Mouse (Mus musculus) heart, postnatal 0 days (tissue): Measurements from ENCODE around the gene Thrsp. TPM values are rescaled to one million over a fixed set of nuclear protein-coding genes. Genes with fewer than 3 reads are reported as not detected.

Experiments used
- ATAC-seq: fragments of 200-750 bp; cut with Nextera tagmentation; 2 replicates; pipeline ENCODE4 v1.8.0; 2017; ENCODE audit warnings: low read depth, moderate number of reproducible peaks, moderate library complexity; ENCODE audit not compliant: insufficient read depth
- DNase-seq: peaks from one replicate; pipeline ENCODE4 v3.0.0-alpha.2; 2016; ENCODE audit warnings: low spot score
- H3K27ac ChIP-seq: fragments of 300-500 bp; sonication (generic); 2 replicates; pipeline ENCODE4 v1.5.1; 2014; ENCODE audit warnings: low read depth, mild to moderate bottlenecking
- H3K27me3 ChIP-seq: fragments of 300-500 bp; sonication (generic); 2 replicates; pipeline ENCODE4 v1.6.1; 2014; ENCODE audit warnings: low read length, mixed read lengths; ENCODE audit not compliant: control insufficient read depth, insufficient read depth
- H3K36me3 ChIP-seq: fragments of 300-500 bp; sonication (generic); replicated peaks from 2 replicates; pipeline ENCODE4 v1.6.1; 2014; ENCODE audit warnings: low read length, mixed read lengths; ENCODE audit not compliant: control insufficient read depth, insufficient read depth
- H3K4me1 ChIP-seq: fragments of 300-500 bp; sonication (generic); 2 replicates; pipeline ENCODE4 v1.6.1; 2014; ENCODE audit warnings: antibody characterized with exemption; ENCODE audit not compliant: control insufficient read depth, insufficient read depth
- H3K4me2 ChIP-seq: fragments of 300-500 bp; sonication (generic); 2 replicates; pipeline ENCODE4 v1.6.1; 2014; ENCODE audit warnings: low read depth, mild to moderate bottlenecking, low read length, moderate library complexity
- H3K4me3 ChIP-seq: fragments of 300-500 bp; sonication (generic); 2 replicates; pipeline ENCODE4 v1.5.1; 2014; ENCODE audit warnings: low read depth, low read length
- H3K9ac ChIP-seq: fragments of 300-500 bp; sonication (generic); replicated peaks from 2 replicates; pipeline ENCODE4 v1.6.1; 2014; ENCODE audit warnings: low read depth, low read length, mixed read lengths
- H3K9me3 ChIP-seq: fragments of 300-500 bp; sonication (generic); replicated peaks from 2 replicates; pipeline ENCODE4 v1.6.1; 2016; ENCODE audit warnings: low read length; ENCODE audit not compliant: control insufficient read depth
- CTCF ChIP-seq: IDR thresholded peaks from 2 replicates; pipeline ENCODE4 v1.5.1; 2016; ENCODE audit warnings: antibody characterized with exemption, control low read depth, low read depth
- EP300 ChIP-seq: IDR thresholded peaks from 2 replicates; pipeline ENCODE4 v1.6.1; 2016; ENCODE audit warnings: antibody characterized with exemption, low read depth
- WGBS: fragments of 180-500 bp; shearing (Covaris S2); extraction: QIAGEN DNeasy Blood & Tissue Kit; methylation state at CpG from one replicate; pipeline ENCODE4 v1.1.7; 2014; 5-methylcytosine and 5-hydroxymethylcytosine counted together
- polyA plus RNA-seq: library from polyadenylated mRNA; unstranded; fragments of >200 nt; fragmentation: Nextera tagmentation; extraction: Ambion mirVana; gene quantifications from 2 replicates; pipeline ENCODE4 v1.2.1, GENCODE M21; 2015
- total RNA-seq: library from RNA; depleted of rRNA; stranded (reverse); fragments of >200 nt; gene quantifications from 2 replicates; pipeline ENCODE4 v1.2.3, GENCODE M21; 2014; ENCODE audit warnings: low replicate concordance; rRNA removed

The Thrsp gene
- total and polyA plus RNA-seq, 2 experiments from 2014 or later = 1.0 to 3.9 TPM

DNA sequence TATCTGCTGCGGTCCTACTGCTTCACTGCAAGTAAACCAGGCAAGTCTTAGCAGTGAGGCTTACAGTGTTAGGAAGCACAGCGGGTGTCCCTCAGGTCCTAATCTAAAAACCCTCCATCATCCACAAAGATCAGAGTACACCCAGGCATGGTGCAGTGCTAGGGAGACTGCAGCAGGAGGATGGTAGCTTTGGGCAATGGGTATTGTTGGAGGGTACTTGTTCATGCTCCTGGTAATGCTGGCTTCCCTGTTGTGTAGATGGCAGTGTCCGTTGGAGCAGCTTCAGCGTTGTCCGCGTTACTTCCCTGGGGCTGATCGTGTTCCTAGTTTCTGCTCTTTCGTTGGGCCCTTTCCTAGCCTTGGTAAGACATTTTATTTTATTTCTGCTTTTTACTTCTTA is 34.9 kb downstream of the Thrsp start:
- H3K36me3 ChIP-seq = peaks cover 83% of the 10 kb centered on the region
- DNase-seq (no peak), ATAC-seq (no peak)

DNA sequence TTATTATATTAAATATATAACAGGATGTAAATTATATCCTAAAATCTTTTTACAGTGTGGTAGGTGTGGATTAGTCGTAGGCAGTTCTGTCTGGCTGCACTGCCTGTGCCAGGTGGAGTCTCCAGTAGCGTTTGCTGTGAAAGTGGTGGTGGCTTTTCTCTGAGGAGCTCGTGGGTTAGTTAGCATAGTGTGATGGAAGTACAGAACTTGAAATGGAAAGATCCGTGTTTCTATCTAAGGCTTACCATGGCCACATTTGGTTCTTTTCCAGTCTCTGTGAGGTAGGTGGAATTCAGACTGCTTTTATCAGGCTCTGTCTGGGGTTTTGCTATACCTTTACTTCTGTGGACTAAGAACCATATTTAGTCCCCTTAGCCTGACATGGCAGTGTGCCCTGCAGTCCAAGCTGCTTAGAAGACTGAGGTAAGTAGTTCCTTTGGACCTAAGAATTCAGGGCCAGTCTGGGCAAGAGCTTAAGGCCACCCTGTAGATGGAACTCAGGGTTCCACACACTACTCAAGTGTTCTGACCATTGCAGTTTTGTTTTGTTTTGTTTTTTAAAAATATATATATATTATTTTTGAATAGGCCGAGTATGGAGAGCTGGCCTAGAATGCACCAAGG is 36.9 kb downstream of the Thrsp start:
- 96% methylated on average over 5 of the region's 5 CpGs for WGBS
- H3K9ac ChIP-seq = no peak overlapping the region
- ATAC-seq (no peak), DNase-seq (no peak)
- TF ChIP-seq CTCF (no peak), EP300 (no peak)
- H3K27me3 ChIP-seq = no peaks in the 10 kb centered on the region
- H3K4me1 ChIP-seq = no peaks in the 10 kb centered on the region
- H3K4me3 ChIP-seq = no peak overlapping the region
- no peak overlapping the region for H3K4me2 ChIP-seq
- H3K36me3 ChIP-seq = peaks cover 67% of the 10 kb centered on the region
- H3K9me3 ChIP-seq = no peaks in the 10 kb centered on the region
- no peak overlapping the region for H3K27ac ChIP-seq

More for the DNA sequence above, 34.9 kb downstream of the Thrsp start:
- H3K27me3 ChIP-seq = no peaks in the 10 kb centered on the region
- H3K4me3 ChIP-seq = no peak overlapping the region
- no peak overlapping the region for H3K4me2 ChIP-seq
- H3K4me1 ChIP-seq = no peaks in the 10 kb centered on the region
- 96% methylated on average over 8 of the region's 8 CpGs for WGBS
- no peak overlapping the region for H3K9ac ChIP-seq
- no peaks in the 10 kb centered on the region for H3K9me3 ChIP-seq
- TF ChIP-seq EP300 (no peak), CTCF (no peak)
- no peak overlapping the region for H3K27ac ChIP-seq

DNA sequence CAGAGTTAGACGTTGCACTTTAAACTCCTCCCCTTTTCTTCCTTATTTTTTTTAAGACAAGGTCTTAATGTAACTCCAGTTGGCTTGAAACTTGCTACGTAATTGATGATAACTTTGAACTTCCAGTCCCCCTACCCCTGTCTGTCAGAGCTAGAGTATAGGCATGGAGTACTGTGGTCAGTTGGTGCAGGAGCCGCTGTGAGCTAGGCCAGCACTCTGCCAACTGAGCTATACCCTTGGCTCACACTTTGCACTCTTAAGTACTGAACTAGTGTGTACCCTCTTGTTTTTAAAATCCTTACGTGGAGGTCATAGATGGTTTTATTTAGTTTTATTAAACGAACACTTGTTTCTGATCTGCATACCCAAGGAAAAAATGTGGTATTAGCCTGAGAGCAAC is 38.2 kb downstream of the Thrsp start:
- no peak for ATAC-seq
- Histone ChIP-seq H3K4me2 (no peak overlapping the region), H3K27ac (no peak overlapping the region), H3K27me3 (no peaks in the 10 kb centered on the region), H3K36me3 (peaks cover 65% of the 10 kb centered on the region), H3K4me1 (no peaks in the 10 kb centered on the region), H3K4me3 (no peak overlapping the region), H3K9ac (no peak overlapping the region), H3K9me3 (no peaks in the 10 kb centered on the region)
- TF ChIP-seq CTCF = no peak
- no peak for TF ChIP-seq EP300
- 86% methylated on average over 5 of the region's 5 CpGs for WGBS
- no peak for DNase-seq

DNA sequence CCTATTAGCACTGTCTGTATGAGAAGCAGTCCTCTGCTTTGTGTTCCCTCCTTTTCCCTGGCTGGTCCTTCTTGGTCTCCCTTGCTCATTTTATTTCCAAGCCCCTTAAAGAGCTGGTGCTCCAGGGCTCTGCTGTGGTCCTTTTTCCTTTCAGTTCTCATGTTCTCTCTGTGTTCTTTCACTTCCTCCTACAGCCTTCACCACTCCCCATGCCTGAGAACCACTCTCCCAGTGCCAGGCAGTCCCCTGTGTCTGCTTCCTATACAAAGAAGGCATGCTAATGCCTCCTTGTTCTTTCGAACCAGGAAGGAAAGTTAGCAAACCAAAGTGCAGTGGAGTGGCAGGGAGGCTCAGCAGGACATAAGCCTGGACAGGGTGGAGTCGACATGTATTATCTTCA is 41.6 kb downstream of the Thrsp start:
- H3K9me3 ChIP-seq = no peaks in the 10 kb centered on the region
- H3K4me2 ChIP-seq = no peak overlapping the region
- H3K27me3 ChIP-seq = no peaks in the 10 kb centered on the region
- H3K4me3 ChIP-seq = no peak overlapping the region
- ATAC-seq (no peak), DNase-seq (no peak)
- WGBS = 75% methylated on average over 2 of the region's 2 CpGs
- no peak overlapping the region for H3K27ac ChIP-seq
- H3K4me1 ChIP-seq = peaks cover 8% of the 10 kb centered on the region
- H3K36me3 ChIP-seq = peaks cover 42% of the 10 kb centered on the region
- no peak overlapping the region for H3K9ac ChIP-seq
- TF ChIP-seq EP300 = no peak
- TF ChIP-seq CTCF = no peak

DNA sequence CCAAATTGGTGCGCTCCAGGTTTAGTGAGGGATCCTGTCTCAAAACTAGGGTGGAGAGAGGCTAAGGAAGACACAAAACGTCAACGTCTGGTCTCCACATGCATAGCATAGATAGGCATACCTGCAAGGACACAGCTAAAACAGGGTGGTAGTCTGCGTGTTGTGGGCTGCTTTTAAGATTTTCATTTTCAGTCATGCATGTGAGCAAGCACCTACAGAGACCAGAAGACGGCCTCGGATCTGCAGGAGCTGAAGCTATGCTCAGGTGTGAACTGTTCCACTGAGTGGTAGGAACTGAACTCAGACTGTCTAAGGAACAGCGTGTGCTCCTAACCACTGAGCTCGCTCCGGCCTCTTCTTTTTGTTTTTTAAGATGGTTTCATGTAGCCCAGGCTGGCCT is 42.4 kb downstream of the Thrsp start:
- no peak for DNase-seq
- H3K9ac ChIP-seq = no peak overlapping the region
- H3K27me3 ChIP-seq = no peaks in the 10 kb centered on the region
- WGBS = 94% methylated on average over 9 of the region's 9 CpGs
- no peak for ATAC-seq
- H3K4me1 ChIP-seq = peaks cover 10% of the 10 kb centered on the region
- no peaks in the 10 kb centered on the region for H3K9me3 ChIP-seq
- H3K27ac ChIP-seq = no peak overlapping the region
- TF ChIP-seq CTCF (no peak), EP300 (no peak)
- no peak overlapping the region for H3K4me2 ChIP-seq
- peaks cover 37% of the 10 kb centered on the region for H3K36me3 ChIP-seq
- H3K4me3 ChIP-seq = no peak overlapping the region

DNA sequence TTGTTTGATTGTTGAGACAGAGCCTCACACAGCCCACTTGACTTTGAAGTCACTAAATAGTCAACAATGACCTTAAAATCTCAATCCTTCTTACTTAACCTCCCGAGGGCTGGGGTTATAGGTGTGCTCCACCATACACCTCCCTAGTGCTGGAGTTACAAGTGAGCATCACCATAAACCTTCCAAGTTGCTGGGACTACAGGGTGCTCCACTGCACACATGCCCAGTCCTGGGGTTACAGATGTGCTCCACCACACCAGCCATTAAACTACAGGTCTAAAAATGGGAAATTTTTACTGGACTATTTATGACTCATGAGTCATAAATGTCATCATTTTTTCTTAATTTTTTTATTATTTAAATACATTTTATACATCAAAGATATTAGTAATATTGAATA is 51.6 kb downstream of the Thrsp start:
- no peak for TF ChIP-seq EP300
- TF ChIP-seq CTCF = no peak
- Histone ChIP-seq H3K4me1 (peaks cover 2% of the 10 kb centered on the region), H3K36me3 (no peaks in the 10 kb centered on the region), H3K4me2 (no peak overlapping the region), H3K9me3 (no peaks in the 10 kb centered on the region), H3K4me3 (no peak overlapping the region), H3K9ac (no peak overlapping the region), H3K27me3 (no peaks in the 10 kb centered on the region), H3K27ac (no peak overlapping the region)
- ATAC-seq = no peak
- 68% methylated on average over 1 of the region's 1 CpGs for WGBS
- DNase-seq = no peak

Other genes starting within 250 kb of the Thrsp start
- 1.8 and 5.6 TPM in 2 replicates for gene Usp35, start 85.7 kb downstream of the Thrsp start, total RNA-seq
- 0.30 and 0.36 TPM in 2 replicates for gene Usp35, start 85.7 kb downstream of the Thrsp start, polyA plus RNA-seq
- gene Kctd21, start 85.4 kb downstream of the Thrsp start, total RNA-seq = 0.97 and 3.4 TPM in 2 replicates
- 1.9 and 3.1 TPM in 2 replicates for gene Kctd21, start 85.4 kb downstream of the Thrsp start, polyA plus RNA-seq
- gene Alg8, start 46.1 kb downstream of the Thrsp start, total RNA-seq = 9.9 and 20.1 TPM in 2 replicates
- 11.3 and 12.9 TPM in 2 replicates for gene Alg8, start 46.1 kb downstream of the Thrsp start, polyA plus RNA-seq
- gene Ndufc2, start 17.7 kb downstream of the Thrsp start, total RNA-seq = 797 and 949 TPM in 2 replicates
- 1,243 and 1,339 TPM in 2 replicates for gene Ndufc2, start 17.7 kb downstream of the Thrsp start, polyA plus RNA-seq
- gene Kctd14, start 33.6 kb upstream of the Thrsp start, total RNA-seq = not detected in 2 replicates
- 0.34 and 0.62 TPM in 2 replicates for gene Kctd14, start 33.6 kb upstream of the Thrsp start, polyA plus RNA-seq
- 29.8 and 35.4 TPM in 2 replicates for gene Ints4, start 63.2 kb upstream of the Thrsp start, total RNA-seq
- 28.1 and 28.2 TPM in 2 replicates for gene Ints4, start 63.2 kb upstream of the Thrsp start, polyA plus RNA-seq
- 20.5 and 46.8 TPM in 2 replicates for gene Aamdc, start 161.8 kb upstream of the Thrsp start, total RNA-seq
- gene Aamdc, start 161.8 kb upstream of the Thrsp start, polyA plus RNA-seq = 78.1 and 80.2 TPM in 2 replicates
- 7.6 and 14.6 TPM in 2 replicates for gene Rsf1, start 162.2 kb upstream of the Thrsp start, total RNA-seq
- 8.6 and 10.6 TPM in 2 replicates for gene Rsf1, start 162.2 kb upstream of the Thrsp start, polyA plus RNA-seq